Mouse (Mus musculus) lung, postnatal 14 days (tissue): ENCODE results near the gene Map3k6.

Source experiments
- DNase-seq: peaks from one replicate; pipeline ENCODE4 v3.0.0; 2021

Gene Map3k6

DNA sequence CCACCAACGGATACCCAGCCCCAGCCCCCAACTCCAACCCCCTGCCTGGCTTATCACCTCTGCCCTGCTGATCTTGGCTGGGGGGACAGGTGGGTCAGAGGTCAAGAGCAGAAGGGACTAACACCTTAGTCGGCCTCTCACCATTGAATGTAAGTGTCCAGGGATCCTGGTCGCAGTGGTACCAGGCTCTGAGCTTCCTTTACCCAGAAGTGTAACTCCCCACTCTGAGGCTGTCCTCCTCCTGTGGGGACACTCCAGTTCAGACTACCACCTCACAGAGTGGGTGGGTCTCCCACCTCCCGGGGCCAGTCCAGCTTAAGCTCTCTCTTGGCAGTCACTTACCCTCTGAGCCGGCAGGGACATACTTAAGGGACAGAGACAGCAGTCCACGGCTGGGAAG is 14.8 kb downstream of the Map3k6 start:
- no peak for DNase-seq

DNA sequence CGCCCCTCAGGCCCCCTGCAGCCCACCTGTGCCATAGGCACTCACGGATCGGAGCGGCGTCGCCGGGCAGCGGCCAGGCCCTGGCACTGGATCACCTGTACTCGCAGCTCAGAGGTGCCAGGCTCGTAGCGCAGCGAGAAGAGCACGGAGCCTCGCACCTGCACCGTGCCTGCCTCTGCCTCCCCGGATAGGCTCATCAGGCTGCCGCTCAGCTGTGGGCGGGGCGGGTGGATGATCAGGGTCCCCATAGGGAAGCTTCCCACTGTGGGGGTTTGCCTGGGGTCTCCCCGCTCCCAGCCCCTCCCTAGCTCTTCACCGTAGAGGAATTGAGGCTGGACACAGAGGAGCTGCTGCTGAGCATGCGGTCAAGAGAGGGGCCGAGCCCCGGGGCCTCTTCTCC is 16.2 kb downstream of the Map3k6 start:
- DNase-seq: no peak

DNA sequence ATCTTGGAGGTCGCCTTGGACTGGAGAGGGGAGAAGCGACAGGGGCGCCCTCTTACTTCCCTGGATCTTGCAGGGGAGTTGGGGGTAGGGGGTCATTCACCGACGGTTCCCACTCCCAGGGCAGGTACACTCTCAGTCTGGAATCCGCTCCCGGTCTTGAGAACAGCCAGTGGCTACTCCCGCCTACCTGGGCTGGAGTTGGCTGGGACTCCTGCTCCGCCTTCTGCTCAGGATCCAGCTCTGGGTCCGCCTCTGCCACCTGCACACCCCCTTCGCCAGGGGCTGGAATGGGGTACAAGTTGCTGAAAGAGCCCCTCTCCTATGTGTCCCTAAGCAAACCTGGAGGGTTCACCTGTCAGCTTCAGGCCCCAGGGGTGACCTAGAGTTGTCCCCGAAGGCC is 16.6 kb downstream of the Map3k6 start:
- no peak for DNase-seq

DNA sequence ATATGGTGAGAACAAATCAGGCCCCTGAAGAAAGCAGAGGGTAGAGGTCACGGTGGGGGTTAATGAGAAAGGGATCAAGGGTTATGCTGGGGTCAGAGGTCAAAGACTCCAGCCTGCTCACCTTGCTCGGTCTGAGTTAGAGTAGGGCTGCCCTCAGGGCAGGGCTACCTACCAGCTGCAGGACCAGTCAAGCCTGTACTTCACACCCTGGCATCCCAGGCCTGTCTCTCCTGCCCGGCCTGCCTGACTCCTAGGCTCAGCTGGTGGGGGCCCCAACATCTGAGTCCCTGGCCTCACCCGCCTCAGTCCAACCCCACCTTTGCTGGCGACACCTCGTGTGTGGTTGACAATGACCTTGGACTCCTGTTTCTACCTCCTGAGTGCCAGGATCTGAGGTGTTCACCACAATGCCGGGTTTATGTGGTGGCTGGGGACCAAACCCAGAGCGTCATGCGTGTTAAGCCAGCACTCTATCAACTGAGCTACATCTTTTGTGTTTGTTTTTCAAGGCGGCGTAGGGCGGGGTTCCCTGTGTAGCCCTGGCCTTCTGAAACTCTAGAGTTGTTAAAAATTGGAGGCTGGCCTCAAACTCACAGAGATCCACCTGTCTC is 17.3 kb downstream of the Map3k6 start:
- DNase-seq: no peak

DNA sequence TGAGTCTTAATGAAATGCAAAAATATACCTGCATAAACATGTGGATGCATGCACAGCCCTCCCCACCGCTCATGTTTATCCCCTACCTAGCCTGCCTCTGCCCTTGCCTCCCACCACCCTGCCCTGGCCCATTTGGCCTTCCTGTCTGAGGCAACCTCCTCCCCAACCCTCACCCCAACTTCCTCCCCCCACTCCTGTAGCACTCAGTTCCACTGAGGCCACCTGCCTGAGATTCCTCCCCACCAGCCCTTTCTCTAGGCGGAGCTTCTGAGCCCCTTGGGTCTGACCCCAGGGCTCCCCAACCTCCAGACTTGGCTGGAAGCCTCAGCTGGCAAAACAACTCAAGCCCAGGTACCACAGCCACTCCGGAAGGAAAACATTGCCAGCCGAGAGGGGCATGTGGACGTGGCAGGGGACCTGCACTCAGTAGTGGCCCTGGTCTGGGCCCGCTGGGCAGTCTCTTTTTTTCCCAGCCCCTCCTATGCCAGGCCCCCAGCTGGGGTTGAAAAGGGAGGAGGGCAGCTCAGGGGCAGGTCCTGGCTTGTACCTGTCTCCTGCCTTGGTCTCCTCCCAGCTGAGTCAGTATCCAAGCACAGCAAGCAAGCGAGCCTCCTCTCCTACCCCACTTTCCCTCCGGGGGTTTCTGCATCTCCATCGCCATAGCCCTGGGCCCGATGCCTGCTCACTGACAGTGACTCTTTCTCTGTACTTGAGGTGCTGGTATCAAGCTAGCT is 21.2 kb downstream of the Map3k6 start:
- no peak for DNase-seq

DNA sequence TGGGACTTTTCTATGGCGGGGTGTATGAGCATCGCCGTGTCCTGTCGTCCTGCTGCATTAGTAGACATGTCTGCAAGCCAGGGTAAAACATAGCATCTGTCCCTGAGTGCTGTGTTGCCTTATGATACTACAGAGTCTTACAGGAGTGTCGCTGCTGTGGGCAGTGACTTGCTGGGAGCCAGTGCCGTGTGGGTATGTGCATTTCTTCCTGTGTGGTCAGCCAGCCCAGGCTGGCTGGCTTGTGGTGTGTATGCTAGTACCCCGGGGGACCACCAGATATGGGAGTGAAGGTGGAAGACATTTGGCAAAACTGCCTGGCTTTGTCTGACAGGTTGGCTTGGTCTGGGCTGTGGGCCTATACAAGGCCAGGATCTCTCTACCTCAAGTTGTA is 21.8 kb downstream of the Map3k6 start:
- no peak for DNase-seq

DNA sequence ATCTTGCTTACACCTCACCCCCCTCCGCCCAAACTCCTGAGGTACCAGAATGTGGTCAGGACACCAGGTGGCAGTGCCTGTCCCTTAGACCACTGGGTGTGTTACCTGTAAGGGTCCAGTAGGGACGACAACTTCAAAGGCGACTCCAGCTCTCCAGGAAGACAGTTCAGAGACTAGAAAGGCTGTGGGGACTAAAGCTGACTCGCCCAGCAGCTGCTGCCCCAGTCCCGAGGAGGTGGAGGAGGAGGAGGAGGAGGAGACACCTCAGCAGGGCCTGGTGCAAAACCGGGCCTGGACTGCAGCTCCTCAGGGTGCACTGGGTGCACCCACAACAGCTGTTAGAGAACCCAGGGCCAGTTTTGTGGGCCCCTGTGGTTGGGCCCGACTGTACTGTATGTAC is 22.3 kb downstream of the Map3k6 start, which contains the start of gene Sytl1:
Sytl1 (minus strand) TSS at position 232 of the 400 bp plus-strand sequence.
- no peak for DNase-seq

DNA sequence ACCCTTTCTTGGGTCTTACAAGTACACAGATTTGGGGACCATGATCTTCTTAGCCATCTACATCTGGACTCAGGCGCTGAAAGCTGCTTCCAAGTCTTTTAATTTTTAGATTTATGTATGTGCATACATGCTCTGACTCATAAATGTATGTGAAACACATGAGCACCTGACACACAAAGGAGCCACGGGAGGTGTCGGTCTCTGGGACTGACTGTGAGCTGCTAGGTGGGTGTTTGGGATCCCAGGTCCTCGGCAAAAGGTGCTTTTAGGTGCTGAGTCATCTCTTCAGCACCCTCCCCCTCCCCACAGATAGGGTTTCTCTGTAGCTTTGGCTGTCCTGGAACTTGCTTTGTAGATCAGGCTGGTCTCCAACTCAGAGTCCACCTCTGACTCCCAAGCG is 23.1 kb downstream of the Map3k6 start:
- no peak for DNase-seq

DNA sequence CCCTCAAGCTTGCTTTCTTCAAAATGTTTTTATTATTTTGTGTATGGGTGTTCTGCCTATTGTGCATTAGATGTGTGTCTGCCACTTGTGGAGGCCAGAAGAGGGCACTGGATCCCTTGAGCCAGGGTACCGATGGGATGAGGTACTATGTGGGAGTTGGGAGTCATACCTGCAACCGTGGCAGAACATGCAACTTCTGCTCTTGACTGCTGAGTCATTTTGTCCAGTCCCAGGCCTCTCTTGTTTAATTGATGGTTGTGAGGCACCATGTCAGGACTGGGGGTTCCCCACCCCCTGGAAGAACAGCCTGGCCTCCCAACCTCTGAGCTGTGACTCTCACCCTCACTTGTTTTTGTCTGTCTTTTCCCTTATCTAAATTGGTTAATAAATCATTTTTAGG is 23.9 kb downstream of the Map3k6 start:
- DNase-seq: no peak

DNA sequence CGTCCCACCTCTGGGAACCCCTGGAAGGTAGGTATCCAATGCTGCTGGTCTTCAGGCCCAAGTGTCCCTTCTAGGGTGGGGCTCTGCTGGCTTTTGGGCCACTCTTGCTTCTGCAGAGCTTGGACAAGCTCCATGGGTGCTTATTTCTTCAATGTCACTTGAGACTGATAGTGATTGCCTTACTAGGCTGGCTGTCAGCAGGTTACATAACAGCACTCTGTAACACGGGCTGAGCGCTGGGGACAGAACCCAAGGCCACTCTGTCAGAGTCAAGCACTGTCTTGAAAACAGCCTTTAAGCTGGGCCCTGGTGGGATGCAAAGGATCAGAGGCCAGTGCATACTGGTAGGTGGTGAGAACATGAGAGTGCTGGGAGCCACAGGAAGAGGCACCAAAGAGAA is 24.7 kb downstream of the Map3k6 start:
- DNase-seq: no peak

DNA sequence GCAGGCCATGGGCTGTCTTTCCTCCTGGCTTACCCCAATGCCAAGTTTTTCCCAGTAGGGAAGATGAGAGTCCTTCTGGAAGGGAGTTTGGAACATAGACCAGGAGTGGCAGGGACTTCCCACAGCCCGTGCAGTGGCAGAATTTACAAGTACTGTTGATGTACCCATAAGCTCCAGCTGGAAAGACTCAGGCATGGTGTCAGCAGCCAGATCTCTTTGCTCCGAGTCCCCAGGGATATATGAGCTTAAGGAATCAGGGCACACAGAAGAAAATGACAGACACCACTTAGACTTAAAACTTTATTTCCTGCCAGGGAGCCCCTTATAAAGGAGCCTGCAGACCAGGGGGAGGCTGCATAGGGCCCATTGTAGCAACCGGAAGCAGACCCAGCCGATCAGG is 25.1 kb downstream of the Map3k6 start:
- no peak for DNase-seq

DNA sequence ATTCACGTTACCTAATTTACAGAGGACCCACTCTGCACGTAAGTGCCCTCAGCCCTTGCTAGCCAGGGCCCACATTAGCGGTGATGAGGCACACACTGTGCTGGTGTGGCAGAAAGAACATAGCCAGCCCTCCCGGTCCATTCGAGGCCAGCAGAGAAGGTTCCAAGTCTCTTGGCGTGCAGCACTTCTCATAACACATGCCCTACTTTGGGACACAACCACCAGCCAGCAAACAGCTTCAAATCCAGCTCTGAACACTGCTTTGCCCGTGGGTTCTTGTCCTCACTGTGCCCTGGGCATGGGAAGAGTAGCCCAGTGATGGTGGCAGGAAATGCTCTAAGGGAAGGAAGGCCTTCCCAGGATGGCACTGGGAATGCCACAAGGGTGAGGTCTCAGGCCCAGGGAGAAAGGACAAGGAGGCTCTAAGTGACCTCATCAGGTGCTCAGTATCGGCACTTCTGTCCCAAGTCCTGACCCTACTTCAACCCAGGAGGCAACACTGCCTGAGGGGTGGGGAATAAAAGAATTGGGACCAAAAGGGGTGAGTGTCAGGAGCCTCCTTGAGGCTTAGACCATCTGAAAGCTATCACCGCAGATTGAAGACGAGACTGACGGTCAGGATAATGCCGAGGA is 25.7 kb downstream of the Map3k6 start:
- DNase-seq: no peak

DNA sequence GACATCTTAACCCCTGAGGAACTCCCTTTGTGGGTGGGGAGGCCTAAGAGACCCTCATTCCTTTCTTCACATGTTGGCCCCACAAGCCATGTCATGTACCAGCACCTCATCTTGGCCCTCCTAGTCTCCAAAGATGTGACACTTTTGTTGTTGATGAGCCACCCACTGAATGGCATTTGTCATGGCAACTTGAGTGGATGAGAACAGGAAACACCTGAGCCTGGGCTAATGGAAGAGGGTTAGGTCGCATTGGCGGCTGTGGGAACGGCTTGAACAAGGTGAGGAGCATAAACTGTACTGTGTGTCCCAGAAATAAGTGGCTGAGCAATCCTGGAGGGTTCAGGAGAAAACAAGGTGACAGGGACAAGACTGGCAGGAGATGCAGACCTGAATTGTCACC is 28.3 kb downstream of the Map3k6 start:
- no peak for DNase-seq

DNA sequence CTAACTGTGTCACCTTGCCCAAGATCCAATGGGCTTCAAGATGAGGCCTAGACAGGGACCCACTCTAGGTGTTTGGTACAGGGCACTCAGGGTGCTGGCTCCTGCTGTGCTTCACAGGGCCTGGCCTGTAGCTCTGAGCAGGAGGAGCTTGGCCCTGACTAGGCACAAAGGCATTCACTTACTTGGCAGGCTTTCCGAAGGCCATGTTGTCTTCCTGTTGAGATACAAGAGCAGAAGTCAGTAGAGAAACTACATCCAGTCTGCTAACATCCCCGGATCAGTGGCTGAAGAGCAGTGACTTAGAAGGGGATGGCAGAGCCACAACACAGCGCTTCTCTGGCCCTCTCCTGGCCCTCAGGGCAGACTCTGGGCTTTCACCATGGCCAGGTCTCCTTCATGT is 29.0 kb downstream of the Map3k6 start:
- DNase-seq: no peak

DNA sequence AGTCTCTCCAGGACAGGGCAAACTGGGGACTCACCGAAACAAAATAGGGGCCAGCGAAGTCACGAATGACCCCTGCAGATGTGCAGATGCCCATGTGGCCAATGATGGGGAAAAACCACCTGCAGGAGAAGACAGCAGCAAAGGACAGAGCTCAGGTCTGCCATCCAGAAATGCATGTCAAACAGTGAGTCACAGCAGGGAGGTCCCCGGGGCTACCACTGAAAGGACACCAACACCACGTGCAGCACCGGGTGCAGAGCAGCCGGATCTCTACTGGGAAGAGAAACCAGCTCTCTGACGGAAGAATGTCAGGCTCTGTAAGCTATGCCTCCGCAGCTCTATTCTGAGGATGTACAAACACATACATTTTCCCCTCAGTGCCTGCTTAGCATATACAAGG is 30.3 kb downstream of the Map3k6 start:
- DNase-seq: no peak

DNA sequence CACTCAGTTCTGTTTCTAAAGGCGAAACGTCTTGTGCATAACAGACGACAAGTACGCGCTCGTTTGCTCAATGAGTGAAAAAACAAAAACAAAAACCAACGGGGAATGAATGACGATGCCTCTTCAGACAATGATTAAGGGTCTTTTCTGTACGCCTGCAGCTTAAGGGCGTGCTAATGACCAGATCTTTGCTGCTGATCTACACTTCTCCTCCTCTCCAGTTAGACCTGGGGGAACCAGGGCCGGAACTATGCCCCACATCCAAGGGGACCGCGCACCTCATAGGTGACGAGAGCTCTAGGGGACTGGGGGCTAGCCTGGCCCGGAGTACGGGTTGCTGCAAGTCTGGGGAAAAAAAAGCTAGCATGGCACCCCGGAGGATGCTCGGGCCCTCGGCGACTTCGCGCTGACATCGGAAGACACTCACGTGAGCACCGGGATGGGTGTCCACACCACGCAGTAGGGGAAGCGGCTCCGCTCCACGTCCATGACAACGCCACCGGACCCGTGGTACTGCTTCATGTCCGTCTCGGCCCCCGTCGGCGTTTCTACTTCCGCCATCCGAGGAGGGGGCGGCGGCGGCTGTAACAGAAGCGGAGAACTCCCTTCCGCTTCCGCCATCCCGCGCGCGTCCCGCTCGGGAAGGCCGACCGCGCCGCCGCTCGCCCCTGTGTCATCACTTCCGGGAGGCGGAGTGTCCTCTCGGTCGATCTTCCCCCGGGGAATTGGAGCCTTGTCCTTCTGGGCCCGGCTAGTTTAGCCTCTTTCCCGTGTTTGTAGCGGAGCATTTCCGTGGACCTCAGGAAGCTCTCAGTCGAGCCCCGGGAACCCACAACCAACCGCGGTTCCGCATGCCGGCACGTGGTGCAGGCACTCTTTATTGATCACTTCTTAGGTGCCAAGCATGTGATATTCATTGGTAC is 36.7 kb downstream of the Map3k6 start, which contains the start of gene Tmem222:
Tmem222 (minus strand) TSS at position 689 of the 923 bp plus-strand sequence.
- DNase-seq: peak; percentile 95

DNA sequence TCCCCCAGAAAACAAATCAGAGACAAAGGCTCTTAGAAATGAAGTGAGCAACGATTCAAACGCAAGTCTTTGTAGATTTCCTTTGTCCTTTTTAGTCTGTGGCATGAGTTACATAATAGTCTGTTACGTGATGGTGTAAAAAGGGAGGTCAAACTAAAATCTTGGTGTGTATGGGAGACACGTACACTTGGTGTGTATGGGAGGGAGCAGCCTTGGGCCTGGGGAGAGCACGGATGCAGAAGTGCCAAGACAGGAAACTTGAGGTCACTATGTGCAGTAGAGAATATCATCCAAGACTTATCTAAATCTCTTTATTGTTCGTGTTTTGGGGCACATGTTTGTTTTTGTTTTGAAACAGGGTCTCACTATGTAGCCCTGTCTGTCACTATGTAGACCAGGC is 37.4 kb downstream of the Map3k6 start:
- no peak for DNase-seq

DNA sequence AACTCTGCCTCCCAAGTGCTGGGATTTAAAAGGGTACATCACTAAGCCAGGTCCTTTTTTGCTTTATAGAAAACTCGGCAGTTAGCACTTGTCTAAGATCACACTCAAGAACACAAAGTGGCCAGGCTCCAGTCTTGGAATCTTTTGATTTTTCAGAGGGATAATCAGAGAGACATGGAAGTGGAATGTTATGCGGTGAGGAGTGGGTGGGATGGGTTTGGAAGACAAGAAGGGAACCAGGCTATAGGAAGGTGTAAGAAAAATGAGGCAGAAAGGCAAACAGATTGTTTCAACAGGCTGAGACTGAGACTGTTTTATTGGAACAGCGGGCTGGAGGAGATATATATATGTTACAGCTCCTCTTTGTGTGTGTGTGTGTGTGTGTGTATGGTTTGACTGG is 37.9 kb downstream of the Map3k6 start:
- no peak for DNase-seq

DNA sequence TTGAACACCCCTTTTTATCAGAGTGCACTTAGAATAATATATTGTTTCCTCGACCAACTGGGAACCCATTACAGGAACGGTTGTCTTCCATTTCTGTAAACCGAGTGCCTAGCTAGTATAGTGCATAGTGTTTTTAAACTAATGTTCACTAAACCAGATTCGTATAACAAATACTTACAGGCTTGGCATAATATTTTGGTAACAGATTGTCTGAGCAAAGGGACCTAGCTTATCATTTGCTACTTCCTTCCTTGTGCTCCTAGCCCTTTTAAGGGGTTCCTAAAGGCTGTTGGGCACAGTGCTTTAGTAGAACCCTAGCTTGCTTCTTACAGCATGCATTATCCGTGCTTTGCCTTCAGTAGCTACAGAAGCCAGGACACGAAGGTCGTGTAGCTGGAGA is 40.9 kb downstream of the Map3k6 start:
- no peak for DNase-seq

DNA sequence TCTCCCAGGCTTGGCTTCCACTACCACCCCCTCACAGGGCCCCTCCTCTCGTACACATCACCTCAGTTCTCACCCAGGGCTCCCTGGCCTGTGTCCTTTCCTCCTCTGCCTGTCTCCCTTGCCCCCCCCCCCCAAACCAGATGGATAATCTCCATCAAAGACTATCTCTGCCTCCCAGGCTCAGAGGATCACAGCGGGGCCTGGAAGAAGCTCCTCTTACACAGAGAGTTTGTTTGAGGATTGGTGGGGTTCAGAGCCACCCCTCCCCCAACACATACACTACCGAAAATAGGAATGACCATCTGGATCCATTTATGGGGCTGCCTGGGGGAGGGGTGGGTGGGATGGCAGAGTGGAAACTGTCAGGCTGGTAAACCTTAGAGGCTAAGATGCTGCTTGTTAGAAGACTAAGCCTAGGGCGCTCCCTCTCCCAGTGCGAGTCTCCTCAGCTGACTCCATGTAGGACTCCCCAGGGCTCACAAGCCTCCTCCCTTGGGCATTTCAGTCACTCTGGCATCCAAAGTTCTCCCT is 41.4 kb downstream of the Map3k6 start:
- DNase-seq: no peak

DNA sequence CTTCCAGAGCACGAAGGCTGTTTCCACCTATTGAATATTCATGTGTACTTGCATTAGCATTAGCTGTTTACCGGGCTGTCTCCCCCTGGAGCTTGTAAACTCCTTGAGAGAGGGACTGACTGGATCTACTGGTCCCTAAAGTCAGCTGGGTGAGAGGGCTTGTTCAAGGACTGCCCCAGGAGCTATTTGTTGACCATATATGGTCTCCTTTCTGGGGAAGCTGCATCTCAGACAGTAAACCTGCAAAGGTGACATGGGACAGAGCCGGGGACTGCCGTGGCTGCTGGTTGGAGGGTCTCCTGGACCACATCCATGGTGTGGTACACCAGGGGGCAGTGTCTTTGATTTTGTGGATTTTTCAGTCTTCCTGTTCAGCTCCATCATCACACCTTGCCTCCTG is 42.0 kb downstream of the Map3k6 start:
- no peak for DNase-seq

DNA sequence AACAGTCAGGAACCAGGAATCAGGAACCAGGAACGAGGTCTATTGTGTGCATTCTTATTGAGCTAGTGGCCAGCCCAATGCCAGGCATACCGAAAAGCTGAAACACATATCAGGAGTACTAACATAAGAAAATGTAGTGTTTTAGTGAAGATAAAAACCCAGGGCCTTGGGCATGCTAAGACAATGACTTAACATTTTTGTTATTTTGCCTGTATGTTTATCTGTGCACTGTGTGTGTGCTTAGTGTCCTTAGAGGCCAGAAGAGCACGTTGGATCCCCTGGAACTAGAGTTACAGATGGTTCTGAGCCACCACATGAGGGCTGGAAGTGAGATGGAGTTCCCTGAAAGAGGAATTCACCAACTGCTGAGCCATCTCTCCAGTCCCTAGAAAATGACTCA is 44.7 kb downstream of the Map3k6 start:
- DNase-seq: no peak

DNA sequence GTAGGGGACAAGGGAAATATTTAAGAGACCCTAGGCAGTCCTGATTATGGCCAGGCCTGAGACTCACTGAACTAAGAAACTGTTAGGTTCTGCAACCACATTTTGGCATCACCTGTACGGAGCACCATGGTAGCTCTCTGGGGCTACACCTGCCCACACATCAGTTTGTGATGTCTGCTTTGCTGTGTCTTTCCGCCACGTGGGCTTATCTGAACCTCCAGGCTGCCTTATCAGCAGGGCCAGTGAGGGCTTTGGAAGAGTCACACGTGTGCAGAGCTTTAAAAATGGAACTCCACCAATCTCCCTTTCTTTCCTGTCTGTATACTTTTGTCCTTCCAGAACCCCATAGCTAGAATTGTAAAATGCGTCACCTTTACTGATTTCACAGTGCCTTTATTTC is 45.3 kb downstream of the Map3k6 start:
- no peak for DNase-seq
